Mouse (Mus musculus) adrenal gland, postnatal 36 days (tissue): ENCODE data around the gene Emc8. TPM values are rescaled to one million over a fixed set of nuclear protein-coding genes. Genes with fewer than 3 reads are reported as not detected.

Experiments used
- DNase-seq, 2 experiments: peaks; one replicate each; pipeline ENCODE4 v3.0.0; 2021; ENCODE audit warnings: mixed read lengths in 1 of 2
- total RNA-seq, 2 experiments: library from RNA; stranded (reverse); gene quantifications; 2 replicates each; pipeline ENCODE4 v1.2.3; 2021

The Emc8 gene
- total RNA-seq, 2 experiments from 2014 or later: 104 to 144 TPM

GRCm38 (mm10) chr8:120685591-120685990 lies 17.2 kb upstream of the Emc8 start:
- DNase-seq: no peak

- DNase-seq: peak; percentile 82 to 87
Observed at GRCm38 (mm10) chr8:120685097-120685496, 16.7 kb upstream of the Emc8 start.

GRCm38 (mm10) chr8:120684082-120684481 lies 15.7 kb upstream of the Emc8 start:
- DNase-seq: no peak

- DNase-seq: peak; percentile 88 to 90
Observed at GRCm38 (mm10) chr8:120683602-120684001, 15.2 kb upstream of the Emc8 start.

DNA sequence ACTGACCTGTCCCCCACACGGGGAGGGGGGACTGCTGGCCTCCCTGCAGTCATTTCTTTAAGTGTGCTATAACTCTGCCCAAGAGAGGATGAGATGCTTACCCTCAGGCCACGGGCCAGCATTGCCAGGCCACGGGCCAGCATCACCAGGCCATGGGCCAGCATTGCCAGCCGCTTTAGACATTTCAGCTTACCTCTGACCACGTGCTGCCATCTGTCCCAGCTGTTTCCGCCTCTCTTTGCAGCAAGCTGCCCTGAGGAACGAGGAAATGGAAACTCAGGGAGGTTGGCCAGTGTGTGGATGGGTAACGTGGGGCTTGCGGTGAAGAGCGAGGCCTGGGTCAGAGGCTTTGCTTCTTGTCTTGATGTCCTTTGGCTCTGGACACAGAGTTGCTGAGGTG lies 12.7 kb upstream of the Emc8 start:
- no peak for DNase-seq

DNA sequence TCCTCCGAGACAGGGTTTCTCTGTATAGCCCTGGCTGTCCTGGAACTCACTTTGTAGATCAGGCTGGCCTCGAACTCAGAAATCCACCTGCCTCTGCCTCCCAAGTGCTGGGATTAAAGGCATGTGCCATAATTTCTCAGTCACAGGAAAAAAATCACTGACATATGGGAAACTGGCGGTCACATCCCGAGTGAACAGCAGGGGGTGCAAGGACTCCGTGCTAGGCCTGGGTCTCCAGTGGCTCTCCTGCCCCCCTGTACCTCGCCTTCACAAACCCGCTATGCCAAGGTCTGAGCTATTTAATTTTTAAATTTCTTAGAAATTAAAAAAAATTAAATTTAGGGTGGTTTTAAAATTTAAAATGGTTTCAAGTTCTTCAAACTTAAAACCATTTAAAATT lies 12.0 kb upstream of the Emc8 start:
- DNase-seq: peak in 1 of 2 experiments; percentile 59

GRCm38 (mm10) chr8:120679629-120680387 lies 11.4 kb upstream of the Emc8 start:
- no peak for DNase-seq

DNA sequence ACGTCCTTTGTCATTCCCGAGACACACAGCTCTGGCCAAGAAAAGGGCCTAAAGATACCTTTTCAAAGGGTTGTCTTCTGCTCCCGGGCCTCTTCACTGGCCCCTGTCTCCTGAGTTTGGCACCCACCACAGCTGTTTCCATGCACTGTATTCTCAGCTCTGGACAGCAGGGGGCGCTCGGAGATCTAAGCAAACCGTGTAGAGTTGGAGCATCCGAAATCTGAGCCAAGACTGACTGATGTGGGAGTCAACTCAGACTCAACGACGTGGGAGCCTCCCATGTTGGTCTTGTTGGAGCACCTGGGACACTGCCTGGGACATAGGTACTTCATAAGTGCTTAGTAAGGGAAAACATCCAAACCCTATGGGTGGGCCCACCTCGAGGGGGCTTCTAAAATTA lies 10.1 kb upstream of the Emc8 start:
- peak; percentile 87 for DNase-seq

GRCm38 (mm10) chr8:120675718-120676117 lies 7.3 kb upstream of the Emc8 start:
- DNase-seq: no peak

- DNase-seq: no peak
Observed at GRCm38 (mm10) chr8:120673298-120673697, 4.9 kb upstream of the Emc8 start.

- no peak for DNase-seq
Observed at GRCm38 (mm10) chr8:120672626-120673229, 4.4 kb upstream of the Emc8 start.

DNA sequence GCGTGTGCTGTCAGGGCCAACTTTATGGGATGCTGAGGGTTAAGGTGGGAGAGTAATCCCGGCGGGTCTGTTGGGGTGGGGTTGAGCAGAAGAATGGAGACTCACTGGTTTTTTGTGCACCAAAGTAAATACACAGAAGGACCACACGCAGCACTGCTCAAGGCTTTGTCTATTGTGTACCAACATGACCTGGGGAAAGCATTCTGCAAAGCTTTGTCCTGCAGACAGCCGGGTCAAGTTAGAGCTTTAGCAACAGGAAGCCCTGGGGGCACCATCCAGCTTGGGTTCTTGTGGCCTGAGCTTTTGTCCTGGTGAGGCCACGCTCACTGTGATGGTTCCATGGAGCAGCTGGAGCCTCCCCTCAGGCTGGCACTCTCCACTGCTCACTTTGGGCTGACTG lies 3.4 kb upstream of the Emc8 start:
- no peak for DNase-seq

- peak; percentile 94 to 97 for DNase-seq
Observed at GRCm38 (mm10) chr8:120667561-120668373, 606 bp downstream of the Emc8 start, which contains the start of the genes Gm27021 and Cox4i1. Gene Gm27021 (minus strand): TSS chr8:120668079. Gene Cox4i1 (plus strand): TSS chr8:120668222.

- DNase-seq: no peak
Observed at GRCm38 (mm10) chr8:120666807-120667470, 1.4 kb downstream of the Emc8 start.

- DNase-seq: peak in 1 of 2 experiments; percentile 38
Observed at GRCm38 (mm10) chr8:120665726-120666455, 2.5 kb downstream of the Emc8 start.

DNA sequence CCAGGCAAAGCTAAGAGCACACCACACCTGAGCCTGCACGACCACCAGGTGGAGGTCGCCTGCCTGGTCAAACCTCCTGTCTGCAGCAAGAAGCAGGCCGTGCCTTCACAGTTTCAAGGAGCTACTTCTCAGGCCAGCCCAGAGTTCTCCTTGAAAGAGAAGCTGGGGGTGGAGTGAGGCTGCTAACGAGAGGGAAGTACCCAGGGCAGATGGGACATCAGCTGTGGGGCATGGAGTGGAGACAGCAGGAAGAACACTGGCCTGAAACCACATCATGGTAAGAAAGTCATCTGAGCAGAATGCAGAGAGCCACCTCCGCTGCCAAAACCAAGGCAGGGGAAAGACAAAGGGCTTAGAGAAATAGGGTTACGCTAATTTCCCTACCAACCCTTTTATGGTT lies 3.8 kb downstream of the Emc8 start:
- no peak for DNase-seq

- DNase-seq: no peak
Observed at GRCm38 (mm10) chr8:120657415-120657814, 11.0 kb downstream of the Emc8 start.

- DNase-seq: no peak
Observed at GRCm38 (mm10) chr8:120656322-120657052, 11.9 kb downstream of the Emc8 start.

GRCm38 (mm10) chr8:120647532-120647931 lies 20.8 kb downstream of the Emc8 start, which contains the start of gene 1190005I06Rik:
Gene 1190005I06Rik (minus strand): TSS chr8:120647632.
- no peak for DNase-seq

DNA sequence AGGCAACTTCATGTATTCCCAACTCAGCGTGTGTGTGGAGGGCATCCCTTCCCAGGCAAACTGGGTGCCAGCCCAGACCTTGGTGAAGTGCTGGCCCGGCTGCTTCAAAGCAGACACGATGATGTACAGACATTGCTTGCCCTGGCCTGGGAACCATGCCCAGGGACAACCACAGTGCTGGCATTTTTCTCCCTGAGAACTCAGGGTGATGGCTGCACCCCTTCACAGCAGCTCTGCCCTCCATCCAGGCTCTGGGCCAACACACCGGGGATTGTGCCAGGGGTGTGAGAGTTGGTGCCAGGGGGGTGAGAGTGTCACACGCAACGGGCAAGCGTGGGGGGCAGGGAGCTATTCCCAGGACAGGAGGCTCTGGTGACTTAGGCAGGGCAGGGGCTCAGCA lies 23.7 kb downstream of the Emc8 start:
- DNase-seq: peak; percentile 87 to 89
